Mouse (Mus musculus) liver, embryonic 13.5 days (tissue): ENCODE results near the gene Sbp. TPM values are rescaled to one million over a fixed set of nuclear protein-coding genes. Genes with fewer than 3 reads are reported as not detected.
A peak's percentile ranks its signal among the peaks of the same experiment; 100 is the strongest.

Experiments used
- ATAC-seq: fragments of 200-750 bp; cut with Nextera tagmentation; 2 replicates; pipeline ENCODE4 v1.8.0; 2017; ENCODE audit warnings: low read depth, mild to moderate bottlenecking, moderate number of reproducible peaks, moderate library complexity
- DNase-seq: peaks from one replicate; pipeline ENCODE4 v3.0.0; 2022
- H3K27ac ChIP-seq: fragments of 300-500 bp; sonication (generic); 2 replicates; pipeline ENCODE4 v1.5.1; 2015; ENCODE audit warnings: moderate library complexity, mild to moderate bottlenecking, inconsistent platforms
- H3K27me3 ChIP-seq: fragments of 300-500 bp; sonication (generic); 2 replicates; pipeline ENCODE4 v1.6.1; 2015; ENCODE audit warnings: mild to moderate bottlenecking, inconsistent platforms
- H3K36me3 ChIP-seq: fragments of 300-500 bp; sonication (generic); 2 replicates; pipeline ENCODE4 v1.6.1; 2015; ENCODE audit warnings: mild to moderate bottlenecking, inconsistent platforms
- H3K4me1 ChIP-seq: fragments of 300-500 bp; sonication (generic); replicated peaks from 2 replicates; pipeline ENCODE4 v1.6.1; 2015; ENCODE audit warnings: inconsistent platforms
- H3K4me2 ChIP-seq: fragments of 300-500 bp; sonication (generic); 2 replicates; pipeline ENCODE4 v1.6.1; 2015; ENCODE audit warnings: inconsistent platforms, mild to moderate bottlenecking, moderate library complexity
- H3K4me3 ChIP-seq: fragments of 300-500 bp; sonication (generic); replicated peaks from 2 replicates; pipeline ENCODE4 v1.5.1; 2015; ENCODE audit warnings: mild to moderate bottlenecking, inconsistent platforms
- H3K9ac ChIP-seq: fragments of 300-500 bp; sonication (generic); 2 replicates; pipeline ENCODE4 v1.6.1; 2015; ENCODE audit warnings: mild to moderate bottlenecking, inconsistent platforms
- H3K9me3 ChIP-seq: fragments of 300-500 bp; sonication (generic); replicated peaks from 2 replicates; pipeline ENCODE4 v1.6.1; 2016; ENCODE audit warnings: inconsistent platforms
- WGBS: fragments of 180-500 bp; shearing (Covaris S2); methylation state at CpG from one replicate; pipeline ENCODE4 v1.1.7; 2015; ENCODE audit not compliant: insufficient replicate concordance; 5-methylcytosine and 5-hydroxymethylcytosine counted together
- polyA plus RNA-seq: library from polyadenylated mRNA; unstranded; fragments of >200 nt; fragmentation: Nextera tagmentation; extraction: Ambion mirVana; gene quantifications from 2 replicates; pipeline ENCODE4 v1.2.1, GENCODE M21; 2015

Gene Sbp
- polyA plus RNA-seq, 1 experiment from 2014 or later = not detected

DNA sequence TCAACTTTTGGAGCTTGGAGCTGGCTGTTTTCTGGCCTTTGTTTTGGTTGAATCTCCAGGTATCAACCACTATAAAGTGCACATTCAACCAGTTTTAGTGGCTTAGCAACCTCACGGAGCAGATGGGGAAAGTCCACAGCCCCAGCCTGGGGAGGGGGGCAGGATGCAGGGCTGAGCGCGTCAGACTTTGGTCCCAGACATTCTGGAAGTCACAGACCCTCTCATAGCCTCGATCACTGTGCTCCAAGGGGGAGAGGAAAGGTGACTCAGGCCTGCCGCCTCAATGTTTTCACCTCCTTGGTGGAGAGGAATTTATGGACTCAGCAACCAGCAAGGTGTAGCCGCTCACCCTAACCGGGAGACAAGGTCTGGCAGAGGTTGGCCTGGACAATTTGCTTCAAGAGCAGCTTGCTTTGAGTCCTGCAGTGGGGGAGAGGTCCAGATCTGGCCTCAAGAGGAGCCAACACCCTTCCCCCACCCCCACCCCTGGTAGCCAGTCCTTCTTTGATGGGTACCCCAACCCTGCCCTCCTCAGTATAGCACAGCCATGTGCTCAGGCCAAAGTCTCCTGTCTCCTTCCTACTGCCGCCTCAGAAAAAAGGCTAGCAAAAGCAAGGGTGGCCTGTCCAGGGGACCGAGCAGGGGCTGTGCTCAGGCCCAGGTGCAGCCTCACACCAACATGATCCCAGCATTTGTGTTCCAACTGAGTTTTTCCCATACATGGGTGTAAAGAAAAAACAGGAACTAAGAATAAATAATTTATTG is 51.5 kb downstream of the Sbp start:
- 65% methylated on average over 9 of the region's 9 CpGs for WGBS
- no peaks in the 10 kb centered on the region for H3K9me3 ChIP-seq
- H3K36me3 ChIP-seq = no peaks in the 10 kb centered on the region
- peaks cover 8% of the 10 kb centered on the region for H3K4me1 ChIP-seq
- peak; percentile 52; the same call in 1 of the 2 replicates for ATAC-seq
- 0 out of 2 replicates have a peak, but pooled peaks cover 6% of the 10 kb centered on the region for H3K27me3 ChIP-seq
- no peak overlapping the region for H3K4me3 ChIP-seq
- DNase-seq = no peak
- H3K4me2 ChIP-seq = peak overlapping the region; percentile 35
- H3K27ac ChIP-seq = no peak overlapping the region
- no peak overlapping the region for H3K9ac ChIP-seq

DNA sequence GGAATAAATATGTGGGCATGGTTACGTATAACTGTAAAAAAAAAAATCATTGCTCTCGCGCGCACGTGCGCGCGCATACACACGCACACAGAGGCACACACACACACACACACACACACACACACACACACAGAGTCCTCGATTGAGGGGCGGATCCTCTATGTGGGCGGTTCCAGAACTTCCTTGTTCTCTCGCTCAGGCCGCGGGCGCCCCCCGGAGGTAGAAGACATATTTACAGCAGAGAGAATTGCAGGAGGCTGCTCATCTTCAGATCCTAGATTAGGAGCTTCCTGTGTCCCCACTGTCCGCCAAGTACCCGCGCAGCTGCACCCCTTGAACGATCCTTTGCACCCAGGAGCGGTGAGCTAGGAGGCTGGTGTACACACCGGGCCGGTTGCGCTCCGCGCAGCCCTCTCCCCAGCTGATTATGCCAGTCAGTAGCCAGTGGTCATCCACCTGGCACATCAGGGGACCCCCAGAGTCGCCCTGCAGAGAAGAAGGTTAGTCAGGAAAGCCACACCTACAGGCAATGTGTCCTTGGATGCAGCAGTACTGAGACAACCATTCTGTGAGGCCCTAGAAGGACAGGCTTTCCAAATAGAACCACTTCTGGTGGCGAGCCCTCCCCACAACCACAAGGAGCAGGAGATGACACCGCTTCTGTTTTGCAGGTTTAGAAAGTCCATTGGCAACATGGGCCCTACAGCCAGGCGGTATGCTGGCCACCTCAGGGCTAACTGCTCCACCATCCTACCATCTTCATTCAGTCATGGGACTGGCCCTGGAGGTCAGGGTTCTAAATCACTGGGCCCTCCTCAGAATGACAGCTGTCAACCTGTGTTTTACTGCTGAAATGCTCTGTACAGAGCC is 52.3 kb downstream of the Sbp start:
- DNase-seq (peak; percentile 76), ATAC-seq (peak; percentile 59)
- H3K9me3 ChIP-seq = no peaks in the 10 kb centered on the region
- peaks cover 8% of the 10 kb centered on the region for H3K4me1 ChIP-seq
- no peak overlapping the region for H3K4me3 ChIP-seq
- H3K9ac ChIP-seq = peak overlapping the region; percentile 26; the same call in 1 of the 2 replicates
- H3K36me3 ChIP-seq = no peaks in the 10 kb centered on the region
- 0 out of 2 replicates have a peak, but pooled peaks cover 4% of the 10 kb centered on the region for H3K27me3 ChIP-seq
- 8% methylated on average over 31 of the region's 31 CpGs for WGBS
- H3K4me2 ChIP-seq = peak overlapping the region; percentile 35
- no peak overlapping the region for H3K27ac ChIP-seq

DNA sequence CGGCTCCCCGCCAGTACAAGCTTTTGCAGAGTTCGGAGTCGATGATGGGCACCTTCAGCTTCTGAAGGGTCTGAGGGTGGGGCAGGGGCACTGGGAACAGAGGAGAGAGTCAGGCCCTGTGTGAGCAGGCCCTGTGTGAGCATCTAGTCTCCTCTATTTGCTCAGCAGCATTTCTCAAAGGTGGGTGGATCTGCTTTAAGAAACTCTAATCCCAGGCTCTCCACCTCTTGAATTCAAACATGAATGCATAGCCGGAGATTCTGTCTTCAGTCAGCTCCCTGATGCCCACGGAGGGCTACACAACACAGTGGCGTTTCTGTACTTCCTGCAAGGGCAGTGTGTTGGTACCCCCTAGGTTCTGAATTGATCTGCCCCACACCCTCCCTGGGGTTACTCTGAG is 53.2 kb downstream of the Sbp start:
- Histone ChIP-seq H3K4me1 (peaks cover 8% of the 10 kb centered on the region), H3K9ac (no peak overlapping the region), H3K27me3 (0 out of 2 replicates have a peak, but pooled peaks cover 4% of the 10 kb centered on the region), H3K4me2 (no peak overlapping the region), H3K36me3 (no peaks in the 10 kb centered on the region), H3K27ac (no peak overlapping the region), H3K9me3 (no peaks in the 10 kb centered on the region), H3K4me3 (no peak overlapping the region)
- ATAC-seq (no peak), DNase-seq (no peak)
- 58% methylated on average over 7 of the region's 7 CpGs for WGBS

Other genes with a start within 250 kb of the Sbp start
- gene 1520401A03Rik, start 218.9 kb upstream of the Sbp start, polyA plus RNA-seq = 0.05 TPM in 1 of 2 replicates, not detected in the other
- 26.6 and 27.8 TPM in 2 replicates for gene Pkmyt1, start 215.3 kb upstream of the Sbp start, polyA plus RNA-seq
- 7.8 and 7.9 TPM in 2 replicates for gene Paqr4, start 200.8 kb upstream of the Sbp start, polyA plus RNA-seq
- gene Kremen2, start 195.8 kb upstream of the Sbp start, polyA plus RNA-seq = 0.10 and 0.17 TPM in 2 replicates
- gene Flywch1, start 170.1 kb upstream of the Sbp start, polyA plus RNA-seq = 12.6 and 13.0 TPM in 2 replicates
- 1.3 and 1.4 TPM in 2 replicates for gene Flywch2, start 155.6 kb upstream of the Sbp start, polyA plus RNA-seq
- gene Srrm2, start 151.1 kb upstream of the Sbp start, polyA plus RNA-seq = 228 and 235 TPM in 2 replicates
- gene Elob, start 112.5 kb upstream of the Sbp start, polyA plus RNA-seq = 535 and 572 TPM in 2 replicates
- gene Prss33, start 105.6 kb upstream of the Sbp start, polyA plus RNA-seq = not detected in 2 replicates
- not detected in 2 replicates for gene Prss32, start 97.8 kb upstream of the Sbp start, polyA plus RNA-seq
- 0.09 and 0.22 TPM in 2 replicates for gene Prss41, start 97.5 kb upstream of the Sbp start, polyA plus RNA-seq
- gene Prss21, start 73.6 kb upstream of the Sbp start, polyA plus RNA-seq = not detected in 2 replicates
- gene Dcpp1, start 60.8 kb upstream of the Sbp start, polyA plus RNA-seq = not detected in 2 replicates
- gene Dcpp2, start 60.8 kb upstream of the Sbp start, polyA plus RNA-seq = not detected in 2 replicates
- not detected in 2 replicates for gene Dcpp3, start 24.2 kb upstream of the Sbp start, polyA plus RNA-seq
- not detected in 2 replicates for gene Sbpl, start 13.6 kb downstream of the Sbp start, polyA plus RNA-seq
- not detected in 2 replicates for gene Prss30, start 38.9 kb downstream of the Sbp start, polyA plus RNA-seq
- gene Prss22, start 56.4 kb downstream of the Sbp start, polyA plus RNA-seq = not detected in 2 replicates
- gene Prss27, start 96.5 kb downstream of the Sbp start, polyA plus RNA-seq = not detected in 2 replicates
- 17.4 and 19.3 TPM in 2 replicates for gene Kctd5, start 131.8 kb downstream of the Sbp start, polyA plus RNA-seq
- 26.8 and 34.0 TPM in 2 replicates for gene Pdpk1, start 209.3 kb downstream of the Sbp start, polyA plus RNA-seq
- 18.6 and 20.8 TPM in 2 replicates for gene Amdhd2, start 222.1 kb downstream of the Sbp start, polyA plus RNA-seq
- gene Atp6v0c, start 228.0 kb downstream of the Sbp start, polyA plus RNA-seq = 348 and 367 TPM in 2 replicates